Mouse (Mus musculus): ENCODE measurements at regions not wholly inside any gene's neighbourhood (a gene's known extent, or its start where the extent isn't known, plus 50 kb on each side); places are given as distances from the start of the nearest gene placed in this dataset.

DNA sequence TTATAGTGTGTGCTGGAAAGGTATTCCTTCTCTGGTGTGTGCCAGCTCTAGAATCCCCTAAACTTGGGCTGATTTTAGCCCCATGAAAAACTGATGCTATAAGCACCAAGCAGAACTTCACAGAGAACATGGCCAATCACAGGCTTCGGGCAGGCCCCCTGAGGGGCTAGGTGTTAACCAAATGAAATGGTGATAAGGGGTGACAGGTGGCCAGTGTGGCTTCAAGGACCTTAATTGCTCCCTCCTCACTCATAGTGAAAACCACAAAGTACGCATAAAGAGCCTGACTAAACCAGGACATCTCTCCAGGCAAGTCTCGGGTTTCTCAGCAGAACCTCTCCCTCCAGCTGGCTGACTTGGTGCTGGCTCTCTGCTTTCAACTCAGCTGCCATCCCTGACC is 110.4 kb upstream of the Foxd3 start:
- DNase-seq = no peak
- Histone ChIP-seq H3K4me3 (ENCODE audit: insufficient read depth, low read depth, low read length) (no peak overlapping the region), H3K4me1 (ENCODE audit: control insufficient read depth, insufficient read depth, low read length) (no peaks in the 10 kb centered on the region), H3K36me3 (ENCODE audit: control insufficient read depth, insufficient read depth, low read length) (no peaks in the 10 kb centered on the region), H3K27ac (ENCODE audit: insufficient read depth, low read depth, low read length) (no peak overlapping the region), H3K27me3 (replicated peaks; ENCODE audit: control insufficient read depth, insufficient read depth, low read length) (no peaks in the 10 kb centered on the region)
- 50% methylated on average over 3 of the region's 3 CpGs for WGBS
- TF ChIP-seq CTCF (conservative IDR thresholded peaks at IDR 0.05; ENCODE audit: insufficient read depth, insufficient read length, low read depth, low read length) (no peak), POLR2A (IDR thresholded peaks at IDR 0.05; ENCODE audit: low read depth, low read length) (no peak)

- H3K36me3 ChIP-seq (ENCODE audit: control insufficient read depth, insufficient read depth, low read length) = no peaks in the 10 kb centered on the region
- no peaks in the 10 kb centered on the region for H3K4me1 ChIP-seq (ENCODE audit: control insufficient read depth, insufficient read depth, low read length)
- H3K27ac ChIP-seq (ENCODE audit: insufficient read depth, low read depth, low read length) = no peak overlapping the region
- H3K4me3 ChIP-seq (ENCODE audit: insufficient read depth, low read depth, low read length) = no peak overlapping the region
- TF ChIP-seq POLR2A (IDR thresholded peaks at IDR 0.05; ENCODE audit: low read depth, low read length) = no peak
- no peak for TF ChIP-seq CTCF (conservative IDR thresholded peaks at IDR 0.05; ENCODE audit: insufficient read depth, insufficient read length, low read depth, low read length)
- WGBS = 58% methylated on average over 5 of the region's 5 CpGs
- H3K27me3 ChIP-seq (replicated peaks; ENCODE audit: control insufficient read depth, insufficient read depth, low read length) = peaks cover 2% of the 10 kb centered on the region; the same call in 1 of the 2 replicates
- DNase-seq = no peak
These were observed 98.1 kb upstream of the Foxd3 start for GRCm38 (mm10) chr4:99557963-99558362.

DNA sequence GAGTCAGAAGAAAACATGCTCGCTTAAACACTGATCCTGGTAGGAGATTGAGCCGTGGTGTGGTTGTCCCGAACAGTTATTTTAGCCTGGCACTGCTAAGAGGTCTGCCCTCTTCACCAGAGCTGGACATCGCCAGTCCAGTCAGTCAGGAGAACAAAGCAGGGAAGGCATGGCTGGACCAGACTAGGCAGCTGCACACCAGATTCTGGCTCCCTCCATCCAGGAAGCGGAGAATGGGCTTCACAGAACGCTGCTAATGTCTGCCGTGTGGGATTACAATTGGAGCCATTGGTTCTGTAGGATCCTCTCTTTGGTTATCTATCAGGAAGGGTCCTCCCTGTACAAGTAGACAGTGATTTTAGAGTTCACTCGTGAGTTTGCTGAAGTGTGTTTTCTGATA is 95.5 kb upstream of the Foxd3 start:
- Histone ChIP-seq H3K4me3 (ENCODE audit: insufficient read depth, low read depth, low read length) (no peak overlapping the region), H3K4me1 (ENCODE audit: control insufficient read depth, insufficient read depth, low read length) (no peaks in the 10 kb centered on the region), H3K27ac (ENCODE audit: insufficient read depth, low read depth, low read length) (no peak overlapping the region), H3K36me3 (ENCODE audit: control insufficient read depth, insufficient read depth, low read length) (no peaks in the 10 kb centered on the region), H3K27me3 (replicated peaks; ENCODE audit: control insufficient read depth, insufficient read depth, low read length) (peaks cover 2% of the 10 kb centered on the region; the same call in 1 of the 2 replicates)
- 39% methylated on average over 8 of the region's 8 CpGs for WGBS
- DNase-seq = no peak
- no peak for TF ChIP-seq POLR2A (IDR thresholded peaks at IDR 0.05; ENCODE audit: low read depth, low read length)
- no peak for TF ChIP-seq CTCF (conservative IDR thresholded peaks at IDR 0.05; ENCODE audit: insufficient read depth, insufficient read length, low read depth, low read length)

- H3K27me3 ChIP-seq (replicated peaks; ENCODE audit: control insufficient read depth, insufficient read depth, low read length) = peaks cover 2% of the 10 kb centered on the region; the same call in 1 of the 2 replicates
- TF ChIP-seq CTCF (conservative IDR thresholded peaks at IDR 0.05; ENCODE audit: insufficient read depth, insufficient read length, low read depth, low read length) (peak; percentile 24; the same call in 1 of the 2 replicates), POLR2A (IDR thresholded peaks at IDR 0.05; ENCODE audit: low read depth, low read length) (no peak)
- H3K27ac ChIP-seq (ENCODE audit: insufficient read depth, low read depth, low read length) = no peak overlapping the region
- H3K4me1 ChIP-seq (ENCODE audit: control insufficient read depth, insufficient read depth, low read length) = no peaks in the 10 kb centered on the region
- no peak for DNase-seq
- no peaks in the 10 kb centered on the region for H3K36me3 ChIP-seq (ENCODE audit: control insufficient read depth, insufficient read depth, low read length)
- 16% methylated on average over 6 of the region's 6 CpGs for WGBS
- no peak overlapping the region for H3K4me3 ChIP-seq (ENCODE audit: insufficient read depth, low read depth, low read length)
These were observed 94.6 kb upstream of the Foxd3 start for GRCm38 (mm10) chr4:99561506-99561937.

GRCm38 (mm10) chr4:99565401-99565800 is 90.7 kb upstream of the Foxd3 start:
- TF ChIP-seq POLR2A (IDR thresholded peaks at IDR 0.05; ENCODE audit: low read depth, low read length) = no peak
- TF ChIP-seq CTCF (conservative IDR thresholded peaks at IDR 0.05; ENCODE audit: insufficient read depth, insufficient read length, low read depth, low read length) = no peak
- 95% methylated on average over 9 of the region's 9 CpGs for WGBS
- no peaks in the 10 kb centered on the region for H3K36me3 ChIP-seq (ENCODE audit: control insufficient read depth, insufficient read depth, low read length)

DNA sequence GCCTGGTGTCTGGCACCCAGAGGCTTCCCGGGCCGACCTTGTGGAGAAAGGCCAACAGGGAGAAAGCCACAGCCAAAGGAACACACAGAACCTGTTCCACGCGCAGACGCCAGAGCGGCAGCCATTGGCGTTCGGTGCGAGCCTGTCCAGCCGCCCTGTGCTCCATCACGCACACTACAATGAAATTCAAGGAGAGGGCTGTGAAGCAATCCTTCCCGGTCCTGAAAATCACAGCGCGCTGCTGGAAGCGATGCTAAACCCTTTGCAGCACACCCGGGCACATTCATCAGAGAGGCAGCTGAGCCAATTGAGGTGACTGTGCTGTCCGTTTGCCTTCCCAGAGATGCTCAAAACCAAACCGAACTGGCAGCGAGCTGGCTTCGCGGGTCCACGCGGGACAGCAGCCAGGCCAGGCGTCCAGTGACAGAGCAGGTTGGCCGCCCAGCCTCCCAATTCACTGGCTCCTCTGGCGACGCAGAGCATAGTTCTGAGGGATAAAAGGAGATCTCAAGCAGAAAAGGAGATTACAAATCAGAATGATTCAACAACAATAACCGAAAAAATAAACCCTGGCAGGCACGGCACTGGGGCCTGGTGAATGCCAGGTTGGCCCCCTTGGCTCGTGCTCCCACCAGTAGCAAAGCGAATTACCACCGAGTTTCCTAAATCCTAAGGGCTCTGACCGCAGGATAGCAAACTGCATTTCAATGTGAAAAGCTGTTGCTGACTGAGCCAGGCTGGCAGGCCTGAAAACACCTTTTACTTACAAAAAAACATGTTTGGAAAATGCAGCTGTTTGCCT is 83.1 kb upstream of the Foxd3 start:
- Histone ChIP-seq H3K4me3 (ENCODE audit: insufficient read depth, low read depth, low read length) (no peak overlapping the region), H3K27me3 (replicated peaks; ENCODE audit: control insufficient read depth, insufficient read depth, low read length) (0 out of 2 replicates have a peak, but pooled peaks cover 1% of the 10 kb centered on the region), H3K4me1 (ENCODE audit: control insufficient read depth, insufficient read depth, low read length) (no peaks in the 10 kb centered on the region), H3K27ac (ENCODE audit: insufficient read depth, low read depth, low read length) (no peak overlapping the region), H3K36me3 (ENCODE audit: control insufficient read depth, insufficient read depth, low read length) (no peaks in the 10 kb centered on the region)
- no peak for TF ChIP-seq CTCF (conservative IDR thresholded peaks at IDR 0.05; ENCODE audit: insufficient read depth, insufficient read length, low read depth, low read length)
- no peak for TF ChIP-seq POLR2A (IDR thresholded peaks at IDR 0.05; ENCODE audit: low read depth, low read length)
- 6% methylated on average over 33 of the region's 33 CpGs for WGBS
- peak; percentile 22 for DNase-seq

More at GRCm38 (mm10) chr4:99565401-99565800, 90.7 kb upstream of the Foxd3 start:
- no peak overlapping the region for H3K27ac ChIP-seq (ENCODE audit: insufficient read depth, low read depth, low read length)
- no peak overlapping the region for H3K4me3 ChIP-seq (ENCODE audit: insufficient read depth, low read depth, low read length)
- no peaks in the 10 kb centered on the region for H3K4me1 ChIP-seq (ENCODE audit: control insufficient read depth, insufficient read depth, low read length)
- H3K27me3 ChIP-seq (replicated peaks; ENCODE audit: control insufficient read depth, insufficient read depth, low read length) = peaks cover 2% of the 10 kb centered on the region; the same call in 1 of the 2 replicates
- DNase-seq = no peak

DNA sequence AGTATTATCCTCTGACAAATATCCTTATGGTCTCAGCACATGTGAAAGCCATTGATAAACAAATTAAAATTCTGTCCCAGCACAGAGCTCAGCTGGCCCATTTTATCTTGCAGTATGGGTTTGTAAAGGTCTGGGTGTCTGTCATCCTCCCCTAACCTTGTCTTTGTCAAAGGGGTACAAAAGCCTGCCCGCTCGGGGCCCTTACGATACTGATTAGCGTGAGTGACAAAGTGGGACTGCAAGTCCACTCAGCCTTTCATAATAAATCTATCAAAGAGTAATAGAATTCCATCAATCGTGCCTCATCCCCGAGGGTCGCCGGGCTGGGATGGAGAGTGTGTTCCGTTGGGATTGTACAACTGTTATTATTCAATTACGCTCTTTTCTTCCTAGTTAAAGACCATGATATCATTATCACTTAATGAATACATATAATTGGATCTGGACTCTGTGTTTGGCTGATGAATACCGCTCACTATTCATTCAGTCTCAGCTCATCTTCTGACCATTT is 82.0 kb upstream of the Foxd3 start:
- no peak overlapping the region for H3K27ac ChIP-seq (ENCODE audit: insufficient read depth, low read depth, low read length)
- no peaks in the 10 kb centered on the region for H3K4me1 ChIP-seq (ENCODE audit: control insufficient read depth, insufficient read depth, low read length)
- no peaks in the 10 kb centered on the region for H3K36me3 ChIP-seq (ENCODE audit: control insufficient read depth, insufficient read depth, low read length)
- TF ChIP-seq CTCF (conservative IDR thresholded peaks at IDR 0.05; ENCODE audit: insufficient read depth, insufficient read length, low read depth, low read length) = no peak
- WGBS = 65% methylated on average over 11 of the region's 11 CpGs
- no peak overlapping the region for H3K4me3 ChIP-seq (ENCODE audit: insufficient read depth, low read depth, low read length)
- DNase-seq = no peak
- 0 out of 2 replicates have a peak, but pooled peaks cover 1% of the 10 kb centered on the region for H3K27me3 ChIP-seq (replicated peaks; ENCODE audit: control insufficient read depth, insufficient read depth, low read length)
